Mouse (Mus musculus) G1E (cell line): ENCODE data around the gene Ncf4.

Experiments used
- CTCF ChIP-seq: IDR thresholded peaks from 2 replicates; pipeline ENCODE4 v1.5.1; 2012; ENCODE audit warnings: low read depth, low read length, inconsistent platforms, mixed read lengths
- GATA1 ChIP-seq: IDR thresholded peaks from 2 replicates; pipeline ENCODE4 v1.6.1; 2012; ENCODE audit warnings: borderline replicate concordance, low read length, inconsistent platforms, mixed read lengths
- POLR2AphosphoS5 ChIP-seq: IDR thresholded peaks from 2 replicates; pipeline ENCODE4 v1.6.1; 2012; ENCODE audit warnings: low read depth, low read length, inconsistent platforms; ENCODE audit not compliant: insufficient replicate concordance

GRCm38 (mm10) chr15:78299641-78300040 lies 55.0 kb downstream of the Ncf4 start:
- TF ChIP-seq CTCF = no peak
- TF ChIP-seq POLR2AphosphoS5 = no peak
- TF ChIP-seq GATA1 = no peak
